Mouse (Mus musculus): ENCODE measurements around the gene Rif1. TPM values are rescaled to one million over a fixed set of nuclear protein-coding genes. Genes with fewer than 3 reads are reported as not detected.

The Rif1 gene
- polyA plus RNA-seq, 1 experiment from 2014 or later = 31.0 TPM

- Histone ChIP-seq H3K9ac (ENCODE audit: low read length) (no peak overlapping the region), H3K36me3 (ENCODE audit: control insufficient read depth, insufficient read depth, low read length) (no peaks in the 10 kb centered on the region), H3K27me3 (ENCODE audit: control insufficient read depth, insufficient read depth, low read length) (no peaks in the 10 kb centered on the region), H3K4me3 (ENCODE audit: control insufficient read depth in 1 of 2, insufficient read depth in 1 of 2, low read depth in 1 of 2, low read length in 2 of 2) (no peak overlapping the region), H3K4me2 (ENCODE audit: low read length) (no peak overlapping the region), H3K9me3 (ENCODE audit: control insufficient read depth, low read length) (no peaks in the 10 kb centered on the region), H3K4me1 (ENCODE audit: control insufficient read depth in 2 of 2, insufficient read depth in 2 of 2, low read length in 2 of 2) (peaks cover 0 to 15% of the 10 kb centered on the region in 2 experiments; a peak in 2 of 4 replicates), H3K27ac (replicated peaks in 1 of 2; ENCODE audit: control insufficient read depth in 1 of 2, insufficient read depth in 1 of 2, low read depth in 2 of 2, low read length in 2 of 2) (no peak overlapping the region)
- ATAC-seq (ENCODE audit: insufficient number of reproducible peaks, insufficient read depth, low FRiP score, low read depth) = no peak
- WGBS = 92% methylated on average over 4 of the region's 4 CpGs
Observed at GRCm38 (mm10) chr2:52052335-52052734, 20.3 kb upstream of the Rif1 start.

- Histone ChIP-seq H3K4me2 (ENCODE audit: low read length) (peak overlapping the region; percentile 40), H3K4me1 (ENCODE audit: control insufficient read depth in 2 of 2, insufficient read depth in 2 of 2, low read length in 2 of 2) (peaks cover 0 to 15% of the 10 kb centered on the region in 2 experiments; a peak in 2 of 4 replicates), H3K27me3 (ENCODE audit: control insufficient read depth, insufficient read depth, low read length) (no peaks in the 10 kb centered on the region), H3K36me3 (ENCODE audit: control insufficient read depth, insufficient read depth, low read length) (no peaks in the 10 kb centered on the region), H3K9me3 (ENCODE audit: control insufficient read depth, low read length) (no peaks in the 10 kb centered on the region), H3K27ac (replicated peaks in 1 of 2; ENCODE audit: control insufficient read depth in 1 of 2, insufficient read depth in 1 of 2, low read depth in 2 of 2, low read length in 2 of 2) (peak overlapping the region; percentile 67 to 73), H3K9ac (ENCODE audit: low read length) (0 out of 2 replicates have a peak overlapping the region, but pooled peaks have one; percentile 8), H3K4me3 (ENCODE audit: control insufficient read depth in 1 of 2, insufficient read depth in 1 of 2, low read depth in 1 of 2, low read length in 2 of 2) (no peak overlapping the region)
- WGBS = 12% methylated on average over 5 of the region's 5 CpGs
- ATAC-seq (ENCODE audit: insufficient number of reproducible peaks, insufficient read depth, low FRiP score, low read depth) = peak; percentile 35; the same call in 1 of the 2 replicates
Observed at GRCm38 (mm10) chr2:52053502-52053901, 19.1 kb upstream of the Rif1 start.

- 13% methylated on average over 4 of the region's 4 CpGs for WGBS
- H3K27ac ChIP-seq (replicated peaks in 1 of 2; ENCODE audit: control insufficient read depth in 1 of 2, insufficient read depth in 1 of 2, low read depth in 2 of 2, low read length in 2 of 2) = 0 out of 4 replicates have a peak overlapping the region, but pooled peaks of 1 of the 2 experiments have one; percentile 10
- no peak for ATAC-seq (ENCODE audit: insufficient number of reproducible peaks, insufficient read depth, low FRiP score, low read depth)
Observed at GRCm38 (mm10) chr2:52055616-52056015, 17.0 kb upstream of the Rif1 start.

GRCm38 (mm10) chr2:52057099-52057498 lies 15.5 kb upstream of the Rif1 start:
- Histone ChIP-seq H3K4me2 (ENCODE audit: low read length) (no peak overlapping the region), H3K4me3 (ENCODE audit: control insufficient read depth in 1 of 2, insufficient read depth in 1 of 2, low read depth in 1 of 2, low read length in 2 of 2) (no peak overlapping the region)
- 41% methylated on average over 1 of the region's 1 CpGs for WGBS

More at GRCm38 (mm10) chr2:52055616-52056015, 17.0 kb upstream of the Rif1 start:
- Histone ChIP-seq H3K4me2 (ENCODE audit: low read length) (no peak overlapping the region), H3K36me3 (ENCODE audit: control insufficient read depth, insufficient read depth, low read length) (no peaks in the 10 kb centered on the region), H3K9ac (ENCODE audit: low read length) (no peak overlapping the region), H3K27me3 (ENCODE audit: control insufficient read depth, insufficient read depth, low read length) (no peaks in the 10 kb centered on the region), H3K4me1 (ENCODE audit: control insufficient read depth in 2 of 2, insufficient read depth in 2 of 2, low read length in 2 of 2) (peaks cover 0 to 15% of the 10 kb centered on the region in 2 experiments; a peak in 2 of 4 replicates), H3K9me3 (ENCODE audit: control insufficient read depth, low read length) (no peaks in the 10 kb centered on the region), H3K4me3 (ENCODE audit: control insufficient read depth in 1 of 2, insufficient read depth in 1 of 2, low read depth in 1 of 2, low read length in 2 of 2) (no peak overlapping the region)

GRCm38 (mm10) chr2:52057681-52058080 lies 15.0 kb upstream of the Rif1 start:
- Histone ChIP-seq H3K36me3 (ENCODE audit: control insufficient read depth, insufficient read depth, low read length) (no peaks in the 10 kb centered on the region), H3K9me3 (ENCODE audit: control insufficient read depth, low read length) (no peaks in the 10 kb centered on the region), H3K4me3 (ENCODE audit: control insufficient read depth in 1 of 2, insufficient read depth in 1 of 2, low read depth in 1 of 2, low read length in 2 of 2) (no peak overlapping the region), H3K9ac (ENCODE audit: low read length) (no peak overlapping the region), H3K27ac (replicated peaks in 1 of 2; ENCODE audit: control insufficient read depth in 1 of 2, insufficient read depth in 1 of 2, low read depth in 2 of 2, low read length in 2 of 2) (no peak overlapping the region), H3K4me1 (ENCODE audit: control insufficient read depth in 2 of 2, insufficient read depth in 2 of 2, low read length in 2 of 2) (peaks cover 0 to 15% of the 10 kb centered on the region in 2 experiments; a peak in 2 of 4 replicates), H3K4me2 (ENCODE audit: low read length) (no peak overlapping the region), H3K27me3 (ENCODE audit: control insufficient read depth, insufficient read depth, low read length) (no peaks in the 10 kb centered on the region)
- ATAC-seq (ENCODE audit: insufficient number of reproducible peaks, insufficient read depth, low FRiP score, low read depth) = no peak

More at GRCm38 (mm10) chr2:52057099-52057498, 15.5 kb upstream of the Rif1 start:
- no peaks in the 10 kb centered on the region for H3K36me3 ChIP-seq (ENCODE audit: control insufficient read depth, insufficient read depth, low read length)
- H3K27ac ChIP-seq (replicated peaks in 1 of 2; ENCODE audit: control insufficient read depth in 1 of 2, insufficient read depth in 1 of 2, low read depth in 2 of 2, low read length in 2 of 2) = no peak overlapping the region
- no peaks in the 10 kb centered on the region for H3K27me3 ChIP-seq (ENCODE audit: control insufficient read depth, insufficient read depth, low read length)
- no peaks in the 10 kb centered on the region for H3K9me3 ChIP-seq (ENCODE audit: control insufficient read depth, low read length)
- ATAC-seq (ENCODE audit: insufficient number of reproducible peaks, insufficient read depth, low FRiP score, low read depth) = no peak
- H3K4me1 ChIP-seq (ENCODE audit: control insufficient read depth in 2 of 2, insufficient read depth in 2 of 2, low read length in 2 of 2) = peaks cover 0 to 15% of the 10 kb centered on the region in 2 experiments; a peak in 2 of 4 replicates
- no peak overlapping the region for H3K9ac ChIP-seq (ENCODE audit: low read length)

- Histone ChIP-seq H3K9me3 (ENCODE audit: control insufficient read depth, low read length) (no peaks in the 10 kb centered on the region), H3K4me1 (ENCODE audit: control insufficient read depth in 2 of 2, insufficient read depth in 2 of 2, low read length in 2 of 2) (0 out of 4 replicates have a peak, but pooled peaks cover 0 to 5% of the 10 kb centered on the region in 2 experiments), H3K4me3 (ENCODE audit: control insufficient read depth in 1 of 2, insufficient read depth in 1 of 2, low read depth in 1 of 2, low read length in 2 of 2) (no peak overlapping the region), H3K9ac (ENCODE audit: low read length) (no peak overlapping the region), H3K27me3 (ENCODE audit: control insufficient read depth, insufficient read depth, low read length) (no peaks in the 10 kb centered on the region), H3K27ac (replicated peaks in 1 of 2; ENCODE audit: control insufficient read depth in 1 of 2, insufficient read depth in 1 of 2, low read depth in 2 of 2, low read length in 2 of 2) (no peak overlapping the region), H3K36me3 (ENCODE audit: control insufficient read depth, insufficient read depth, low read length) (no peaks in the 10 kb centered on the region), H3K4me2 (ENCODE audit: low read length) (no peak overlapping the region)
- no peak for ATAC-seq (ENCODE audit: insufficient number of reproducible peaks, insufficient read depth, low FRiP score, low read depth)
- 75% methylated on average over 1 of the region's 1 CpGs for WGBS
Observed at GRCm38 (mm10) chr2:52068641-52069040, 4.0 kb upstream of the Rif1 start.

GRCm38 (mm10) chr2:52070816-52071215 lies 1.8 kb upstream of the Rif1 start:
- ATAC-seq (ENCODE audit: insufficient number of reproducible peaks, insufficient read depth, low FRiP score, low read depth) = no peak
- Histone ChIP-seq H3K27me3 (ENCODE audit: control insufficient read depth, insufficient read depth, low read length) (no peaks in the 10 kb centered on the region), H3K4me1 (ENCODE audit: control insufficient read depth in 2 of 2, insufficient read depth in 2 of 2, low read length in 2 of 2) (peaks cover 0 to 15% of the 10 kb centered on the region in 2 experiments; a peak in 2 of 4 replicates), H3K27ac (replicated peaks in 1 of 2; ENCODE audit: control insufficient read depth in 1 of 2, insufficient read depth in 1 of 2, low read depth in 2 of 2, low read length in 2 of 2) (no peak overlapping the region), H3K36me3 (ENCODE audit: control insufficient read depth, insufficient read depth, low read length) (peaks cover 16% of the 10 kb centered on the region), H3K9me3 (ENCODE audit: control insufficient read depth, low read length) (no peaks in the 10 kb centered on the region), H3K9ac (ENCODE audit: low read length) (no peak overlapping the region), H3K4me2 (ENCODE audit: low read length) (no peak overlapping the region), H3K4me3 (ENCODE audit: control insufficient read depth in 1 of 2, insufficient read depth in 1 of 2, low read depth in 1 of 2, low read length in 2 of 2) (no peak overlapping the region)
- 86% methylated on average over 5 of the region's 5 CpGs for WGBS
